In the genomic region with DNA sequence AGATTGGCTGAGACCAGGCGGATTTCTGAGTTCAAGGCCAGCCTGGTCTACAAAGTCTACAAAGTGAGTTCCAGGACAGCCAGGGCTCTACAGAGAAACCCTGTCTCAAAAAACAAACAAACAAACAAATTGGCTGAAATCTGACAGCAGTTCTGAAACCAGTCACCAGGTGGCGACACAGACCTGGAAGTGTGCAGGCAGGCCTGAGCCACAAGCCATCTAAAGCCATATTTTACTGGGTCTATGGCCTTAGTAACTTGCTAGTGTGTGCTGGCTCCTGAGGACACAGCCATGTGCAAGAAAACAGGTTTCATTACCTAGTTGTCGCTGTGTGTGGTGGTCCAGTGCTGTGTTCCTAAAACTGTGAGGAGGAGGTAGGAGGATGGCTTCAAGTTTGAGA, we compare ENCODE assay signal across 9 mouse cellular contexts. TPM values are rescaled to one million over a fixed set of nuclear protein-coding genes. Genes with fewer than 3 reads are reported as not detected.
A peak's percentile ranks its signal among the peaks of the same experiment; 100 is the strongest.
DNase-seq lines count a peak whose midpoint lies in the region; ATAC-seq and TF ChIP-seq lines count a peak whose summit lies in the region.
"Had no signal": no experiment of that assay in that cellular context is flagged by ENCODE, and none has a peak within 500 bp of the region (broad histone marks: within the 10 kb centered on the region; RNA-seq: fewer than 3 reads in every experiment).

No protein-coding gene starts in this region.

- peak; percentile 22; the same call in 1 of the 2 replicates for ATAC-seq in lung, postnatal 0 days

- peak; percentile 91 to 93 for DNase-seq in B cell, adult 2 months
- peak; percentile 87 for DNase-seq in MN1 (ENCODE audit: low spot score)
- DNase-seq in cerebellum, postnatal 36 days, result peak; percentile 84 to 92
- DNase-seq in gastrocnemius, adult 2 months, result peak; percentile 80
- peak; percentile 77 to 90 for DNase-seq in kidney, postnatal 25 days
- DNase-seq in lung, postnatal 0 days (ENCODE audit: low spot score), result peak; percentile 83
- peak; percentile 84 for DNase-seq in retina, postnatal 1 day
- peak; percentile 78 for DNase-seq in urinary bladder, postnatal 14 days (ENCODE audit: low spot score)

- H3K4me1 ChIP-seq in lung, postnatal 0 days (ENCODE audit: insufficient read depth, low read depth, low read length), result no peaks in the 10 kb centered on the region
- H3K4me1 ChIP-seq: heart, embryonic 13.5 days had no signal

- H3K27ac ChIP-seq in gastrocnemius, adult 2 months, result peak overlapping the region; percentile 50
- H3K27ac ChIP-seq in lung, postnatal 0 days (ENCODE audit: low read length), result 0 out of 2 replicates have a peak overlapping the region, but pooled peaks have one; percentile 20
- H3K27ac ChIP-seq: heart, embryonic 13.5 days had no signal

- no peak; the same call in 1 of the 2 replicates for TF ChIP-seq CTCF in gastrocnemius, adult 2 months (IDR thresholded peaks at IDR 0.05)
- TF ChIP-seq CTCF in lung, postnatal 0 days (IDR thresholded peaks at IDR 0.05), result peak; percentile 95

- TF ChIP-seq EP300 in lung, postnatal 0 days (IDR thresholded peaks at IDR 0.05), result no peak

- H3K4me3 ChIP-seq in gastrocnemius, adult 2 months, result no peak overlapping the region
- no peak overlapping the region for H3K4me3 ChIP-seq in lung, postnatal 0 days (ENCODE audit: low read depth, low read length)
- H3K4me3 ChIP-seq: heart, embryonic 13.5 days had no signal

- intact Hi-C loops in gastrocnemius, adult 2 months (cut with DNase I), result loop anchor here (1.0 to 2.0 kb wide), 3 partner anchors 32 to 120 kb away; no protein-coding TSS in a partner anchor

- no peaks in the 10 kb centered on the region for H3K27me3 ChIP-seq in lung, postnatal 0 days (replicated peaks; ENCODE audit: insufficient read depth, low read length)

- H3K9ac ChIP-seq in lung, postnatal 0 days (replicated peaks; ENCODE audit: low read depth), result no peak overlapping the region
- H3K9ac ChIP-seq: heart, embryonic 13.5 days had no signal

- H3K36me3 ChIP-seq in lung, postnatal 0 days (ENCODE audit: insufficient read depth, low read length), result no peaks in the 10 kb centered on the region
- H3K36me3 ChIP-seq: heart, embryonic 13.5 days had no signal

- WGBS in lung, postnatal 0 days, result 2% methylated on average over 3 of the region's 3 CpGs

- no peak overlapping the region for H3K4me2 ChIP-seq in lung, postnatal 0 days (replicated peaks; ENCODE audit: low read depth, low read length)
- H3K4me2 ChIP-seq: heart, embryonic 13.5 days had no signal

- no peaks in the 10 kb centered on the region for H3K9me3 ChIP-seq in lung, postnatal 0 days (ENCODE audit: low read length)
- H3K9me3 ChIP-seq: heart, embryonic 13.5 days had no signal

RNA-seq across cellular contexts. Expression of gene Gm3336, which starts 2.4 kb away (rescaled TPM):
- total RNA-seq in gastrocnemius, adult 2 months (2021), result not detected
- polyA plus RNA-seq in lung, postnatal 0 days (2015; fragmentation: Nextera tagmentation; extraction: Ambion mirVana), result 0.50 and 0.54 TPM in 2 replicates
- polyA plus RNA-seq: heart, embryonic 13.5 days had no signal

RNA-seq across cellular contexts. Expression of gene Pde4c, which starts 2.8 kb away (rescaled TPM):
- 1 to 10 TPM; 2.4 to 3.0 TPM for total RNA-seq in gastrocnemius, adult 2 months (2021)
- 0.93 and 2.0 TPM in 2 replicates for polyA plus RNA-seq in lung, postnatal 0 days (2015; fragmentation: Nextera tagmentation; extraction: Ambion mirVana)
- polyA plus RNA-seq: heart, embryonic 13.5 days had no signal

RNA-seq across cellular contexts. Expression of gene Iqcn, which starts 17.5 kb away (rescaled TPM):
- not detected for total RNA-seq in gastrocnemius, adult 2 months (2021)
- polyA plus RNA-seq in lung, postnatal 0 days (2015; fragmentation: Nextera tagmentation; extraction: Ambion mirVana), result 0.04 and 0.07 TPM in 2 replicates
- polyA plus RNA-seq: heart, embryonic 13.5 days had no signal

RNA-seq across cellular contexts. Expression of gene Jund, which starts 22.0 kb away (rescaled TPM):
- 10 to 100 TPM; 35.5 to 54.5 TPM for total RNA-seq in gastrocnemius, adult 2 months (2021)
- 107 and 109 TPM in 2 replicates for polyA plus RNA-seq in lung, postnatal 0 days (2015; fragmentation: Nextera tagmentation; extraction: Ambion mirVana)

RNA-seq across cellular contexts. Expression of gene Rab3a, which starts 33.7 kb away (rescaled TPM):
- 10 to 100 TPM; 31.9 to 39.8 TPM for total RNA-seq in gastrocnemius, adult 2 months (2021)
- 17.6 and 28.6 TPM in 2 replicates for polyA plus RNA-seq in lung, postnatal 0 days (2015; fragmentation: Nextera tagmentation; extraction: Ambion mirVana)
